Mouse (Mus musculus): ENCODE measurements around the gene Txnrd1.

Txnrd1 gene

DNA sequence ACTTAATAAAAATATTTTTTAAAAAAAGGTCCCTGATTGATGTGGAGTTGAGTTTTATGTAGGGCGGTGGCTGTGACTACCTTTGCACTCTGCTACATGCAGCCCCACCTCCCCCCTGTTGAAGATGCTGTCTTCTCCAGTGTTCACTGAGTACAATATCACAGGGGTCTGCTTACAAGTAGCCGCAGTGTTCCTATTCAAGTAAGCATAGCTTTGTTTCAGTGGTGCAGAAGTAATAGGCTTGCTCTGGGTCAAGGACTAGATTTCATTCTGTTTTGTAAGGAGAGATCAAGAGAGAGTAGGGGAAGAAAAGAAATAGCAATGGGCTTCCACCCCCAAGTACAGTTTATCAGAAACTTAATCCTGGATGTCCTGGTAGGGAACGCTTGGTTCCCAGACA lies 16.2 kb upstream of the Txnrd1 start:
- no peak for DNase-seq (ENCODE audit: extremely low spot score, low read depth, low spot score)

- no peak for DNase-seq (ENCODE audit: extremely low spot score, low read depth, low spot score)
Measured at GRCm38 (mm10) chr10:82817936-82818335, 15.8 kb upstream of the Txnrd1 start.

GRCm38 (mm10) chr10:82818661-82819060 lies 15.1 kb upstream of the Txnrd1 start:
- no peak for DNase-seq (ENCODE audit: extremely low spot score, low read depth, low spot score)

- DNase-seq (ENCODE audit: extremely low spot score, low read depth, low spot score) = no peak
Measured at GRCm38 (mm10) chr10:82823108-82823778, 10.5 kb upstream of the Txnrd1 start.

- no peak for DNase-seq (ENCODE audit: extremely low spot score, low read depth, low spot score)
Measured at GRCm38 (mm10) chr10:82823779-82824177, 10.0 kb upstream of the Txnrd1 start.

GRCm38 (mm10) chr10:82824541-82824940 lies 9.2 kb upstream of the Txnrd1 start:
- DNase-seq (ENCODE audit: extremely low spot score, low read depth, low spot score) = no peak

DNA sequence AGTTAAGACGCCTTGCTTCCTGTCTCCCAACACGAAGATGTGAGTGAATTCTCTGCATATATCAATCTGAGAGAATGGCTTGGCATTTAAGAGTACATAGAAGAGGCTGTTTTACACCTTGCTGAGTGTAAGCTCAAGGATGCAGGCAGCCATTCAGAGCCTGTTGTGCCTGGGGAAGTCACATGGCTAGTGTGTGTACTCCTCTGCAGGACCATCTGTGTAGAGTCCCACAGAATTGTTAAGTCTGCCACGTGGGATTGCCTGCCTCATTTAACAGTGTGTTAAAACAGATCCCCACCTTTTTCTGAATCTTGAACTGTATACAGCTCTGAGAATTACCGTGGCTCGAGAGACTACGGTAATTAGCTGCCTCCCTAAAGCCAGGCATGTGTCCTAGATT lies 7.2 kb upstream of the Txnrd1 start:
- no peak for DNase-seq (ENCODE audit: extremely low spot score, low read depth, low spot score)

GRCm38 (mm10) chr10:82835898-82836297 lies 2.1 kb downstream of the Txnrd1 start:
- no peak for DNase-seq (ENCODE audit: extremely low spot score, low read depth, low spot score)

DNA sequence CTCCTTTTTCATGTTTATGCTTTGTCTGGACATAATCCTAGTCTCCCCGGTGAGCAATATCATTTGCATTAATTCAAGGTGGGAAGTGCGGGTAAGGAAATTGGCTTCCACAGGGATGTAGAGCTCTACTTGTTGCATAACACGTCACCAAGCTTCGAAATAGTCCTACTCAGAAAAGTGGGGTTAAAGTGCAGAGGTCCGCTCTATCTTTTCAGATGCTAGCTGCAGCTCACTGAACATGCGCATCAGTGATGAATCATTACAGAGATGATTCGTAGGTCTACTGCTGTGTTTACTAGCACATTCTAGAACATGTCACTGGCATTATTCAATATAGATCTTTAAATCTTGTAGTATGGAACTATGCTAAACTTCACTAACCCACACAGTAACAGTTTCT lies 4.6 kb downstream of the Txnrd1 start:
- no peak for DNase-seq (ENCODE audit: extremely low spot score, low read depth, low spot score)

- no peak for DNase-seq (ENCODE audit: extremely low spot score, low read depth, low spot score)
Measured at GRCm38 (mm10) chr10:82844090-82844489, 10.3 kb downstream of the Txnrd1 start.

DNA sequence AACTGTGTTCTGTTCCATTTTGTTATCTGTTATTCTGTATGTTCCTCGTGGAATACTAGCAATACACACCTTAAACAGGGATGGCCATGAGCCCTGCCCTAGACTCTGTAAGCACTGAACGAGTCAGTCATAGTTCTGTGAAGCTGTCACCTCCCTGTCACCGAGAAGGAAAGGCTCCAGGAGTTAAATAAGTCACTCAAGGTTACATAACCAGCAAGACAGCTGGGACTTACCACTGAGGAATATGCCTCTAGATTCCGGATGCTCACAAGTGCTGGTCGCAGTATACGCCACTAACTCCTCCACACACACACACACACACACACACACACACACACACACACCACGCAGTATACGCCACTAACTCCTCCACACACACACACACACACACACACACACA lies 11.0 kb downstream of the Txnrd1 start:
- DNase-seq (ENCODE audit: extremely low spot score, low read depth, low spot score) = no peak

DNA sequence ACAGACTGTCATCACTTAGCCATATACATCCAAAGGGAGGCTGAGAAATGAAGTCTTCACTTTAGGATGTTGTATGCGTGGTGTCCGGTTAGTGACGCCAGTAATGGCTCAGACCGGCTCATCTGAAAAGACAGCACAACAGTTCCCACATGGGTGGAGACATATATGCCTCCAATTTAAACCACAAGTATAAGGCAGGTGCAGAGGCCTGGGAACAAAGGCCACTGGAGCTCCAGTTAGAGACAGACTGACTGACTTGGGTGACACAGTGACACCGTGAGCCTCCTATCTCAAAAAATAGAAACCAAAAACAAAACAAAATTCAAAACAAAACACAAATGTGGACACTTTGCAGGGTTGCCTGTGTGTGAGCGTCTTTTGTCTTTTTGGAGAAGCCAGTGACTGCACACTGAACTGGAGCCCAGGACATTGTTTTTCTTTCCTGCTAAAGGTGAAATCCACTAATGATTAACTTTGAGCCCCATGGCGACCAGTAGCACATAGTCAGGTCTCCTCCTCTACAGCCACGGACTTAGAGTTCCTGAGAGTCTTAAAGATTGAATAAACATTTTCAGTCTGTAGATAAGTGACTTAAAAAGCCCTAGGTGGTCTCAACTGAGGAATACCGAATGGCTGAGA lies 14.2 kb downstream of the Txnrd1 start:
- no peak for DNase-seq (ENCODE audit: extremely low spot score, low read depth, low spot score)

- DNase-seq (ENCODE audit: extremely low spot score, low read depth, low spot score) = no peak
Measured at GRCm38 (mm10) chr10:82849686-82850353, 16.1 kb downstream of the Txnrd1 start.

- DNase-seq (ENCODE audit: extremely low spot score, low read depth, low spot score) = no peak
Measured at GRCm38 (mm10) chr10:82850354-82850752, 16.6 kb downstream of the Txnrd1 start.

DNA sequence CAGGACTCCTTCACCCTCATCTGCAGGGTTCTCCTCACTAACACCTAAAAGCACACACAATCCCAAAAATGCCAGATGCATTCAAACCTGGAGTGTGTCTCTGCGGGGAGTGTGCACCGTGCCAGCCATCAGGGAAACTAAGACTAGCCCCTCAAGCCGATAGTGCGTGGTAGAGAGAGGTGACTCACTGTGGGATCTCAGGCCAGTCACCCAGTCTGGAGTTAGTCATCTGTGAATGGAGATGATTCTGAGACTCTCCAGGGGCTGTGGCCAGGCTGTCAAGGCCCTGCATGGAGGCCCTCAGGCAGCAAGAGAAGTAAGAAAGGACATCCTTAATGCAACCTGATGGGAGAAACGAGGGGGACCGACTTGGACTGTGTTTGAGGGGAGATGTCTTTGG lies 18.0 kb downstream of the Txnrd1 start:
- DNase-seq (ENCODE audit: extremely low spot score, low read depth, low spot score) = no peak

DNA sequence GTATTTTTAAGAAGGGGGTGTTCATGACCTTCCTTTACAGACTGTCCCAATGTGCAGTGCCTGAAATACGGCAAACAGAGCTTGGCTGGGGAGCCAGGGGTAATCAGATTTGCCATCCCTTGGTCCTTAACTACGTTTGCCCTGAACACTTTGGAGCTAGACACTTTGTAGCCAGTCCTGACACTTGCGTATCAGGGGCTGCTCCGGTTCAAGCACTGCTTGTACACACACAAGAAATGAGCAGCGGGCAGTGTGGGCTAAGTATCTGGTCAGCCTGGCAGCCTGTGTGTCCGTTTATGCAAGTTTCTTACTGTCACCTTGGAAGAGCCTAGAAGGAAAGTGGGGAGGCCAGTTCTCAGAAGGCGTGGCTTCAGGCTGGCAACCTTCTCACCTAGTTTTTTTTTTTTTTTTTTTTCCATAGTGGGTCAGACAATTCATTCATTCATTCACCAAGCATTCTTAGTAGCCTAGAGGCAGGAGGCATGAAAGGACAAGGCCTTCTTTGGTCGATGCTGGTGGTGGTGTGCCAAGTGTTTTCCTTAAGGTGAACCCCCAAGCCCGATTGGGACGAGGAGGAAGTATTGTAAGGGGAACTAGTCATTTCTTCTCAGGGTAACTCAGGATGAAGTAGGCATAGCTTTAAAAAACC lies 24.4 kb downstream of the Txnrd1 start:
- DNase-seq (ENCODE audit: extremely low spot score, low read depth, low spot score) = no peak

DNA sequence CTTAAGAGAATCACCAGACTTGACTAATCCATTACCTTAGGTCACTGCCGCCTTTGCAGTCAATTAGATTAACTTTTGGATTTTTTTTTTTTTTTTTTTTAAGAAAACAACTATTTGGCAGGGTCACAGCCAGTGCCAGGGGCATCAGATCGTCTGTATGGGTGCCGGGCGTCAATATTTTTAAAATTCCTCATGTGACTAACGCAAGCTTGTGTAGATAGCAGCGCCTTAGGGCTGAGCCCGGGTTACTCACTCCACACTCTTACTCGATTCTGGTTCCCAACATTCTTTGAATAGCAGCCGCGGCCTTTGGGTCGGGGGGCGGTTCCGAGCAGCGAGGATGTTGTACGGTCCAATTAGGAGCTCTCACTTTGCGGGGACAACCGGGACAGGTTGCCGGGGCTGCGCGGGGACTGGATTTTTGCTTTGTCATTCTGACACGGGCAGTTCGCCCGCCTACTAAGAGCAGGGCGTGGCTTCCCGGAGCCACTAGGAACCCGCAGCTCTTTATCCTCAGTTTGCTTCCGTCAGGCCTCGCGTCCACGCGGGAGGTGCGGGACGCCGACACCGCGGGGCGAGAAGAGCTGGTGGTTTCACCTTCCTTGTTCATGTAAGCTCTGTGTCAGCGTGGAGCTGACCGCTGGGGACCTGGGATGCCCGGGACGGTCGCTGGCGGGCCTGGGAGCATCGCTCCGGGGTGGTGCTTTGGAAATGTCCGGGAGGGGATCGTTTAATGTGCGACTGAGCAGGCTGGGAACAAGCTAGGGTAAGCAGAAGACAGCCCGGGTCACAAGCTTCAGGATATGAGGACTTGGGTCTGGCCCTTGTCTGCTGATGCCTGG lies 25.2 kb downstream of the Txnrd1 start:
- DNase-seq (ENCODE audit: extremely low spot score, low read depth, low spot score) = peak; percentile 53

- no peak for DNase-seq (ENCODE audit: extremely low spot score, low read depth, low spot score)
Measured at GRCm38 (mm10) chr10:82859533-82859915, 25.8 kb downstream of the Txnrd1 start.

- peak; percentile 41 for DNase-seq (ENCODE audit: extremely low spot score, low read depth, low spot score)
Measured at GRCm38 (mm10) chr10:82860181-82860928, 26.6 kb downstream of the Txnrd1 start.

GRCm38 (mm10) chr10:82860929-82861315 lies 27.2 kb downstream of the Txnrd1 start:
- no peak for DNase-seq (ENCODE audit: extremely low spot score, low read depth, low spot score)
